Mouse (Mus musculus) hindbrain, embryonic 15.5 days (tissue): ENCODE data around the gene Zfp39. TPM values are rescaled to one million over a fixed set of nuclear protein-coding genes. Genes with fewer than 3 reads are reported as not detected.

ENCODE experiments used
- ATAC-seq: fragments of 200-750 bp; cut with Nextera tagmentation; 2 replicates; pipeline ENCODE4 v1.8.0; 2017; ENCODE audit warnings: low read depth, moderate number of reproducible peaks, moderate TSS enrichment; ENCODE audit not compliant: low FRiP score
- H3K27ac ChIP-seq: fragments of 300-500 bp; sonication (generic); replicated peaks from 2 replicates; pipeline ENCODE4 v1.5.1; 2015; ENCODE audit warnings: mild to moderate bottlenecking, inconsistent platforms
- H3K27me3 ChIP-seq: fragments of 300-500 bp; sonication (generic); 2 replicates; pipeline ENCODE4 v1.6.1; 2015; ENCODE audit warnings: control low read depth, inconsistent platforms
- H3K36me3 ChIP-seq: fragments of 300-500 bp; sonication (generic); 2 replicates; pipeline ENCODE4 v1.6.1; 2015; ENCODE audit warnings: control low read depth, inconsistent platforms
- H3K4me1 ChIP-seq: fragments of 300-500 bp; sonication (generic); replicated peaks from 2 replicates; pipeline ENCODE4 v1.6.1; 2015; ENCODE audit warnings: control low read depth, inconsistent platforms
- H3K4me2 ChIP-seq: fragments of 300-500 bp; sonication (generic); 2 replicates; pipeline ENCODE4 v1.6.1; 2015; ENCODE audit warnings: moderate library complexity, mild to moderate bottlenecking, inconsistent platforms
- H3K4me3 ChIP-seq: fragments of 300-500 bp; sonication (generic); 2 replicates; pipeline ENCODE4 v1.5.1; 2015; ENCODE audit warnings: mild to moderate bottlenecking, inconsistent platforms
- H3K9ac ChIP-seq: fragments of 300-500 bp; sonication (generic); 2 replicates; pipeline ENCODE4 v1.6.1; 2015; ENCODE audit warnings: inconsistent platforms
- H3K9me3 ChIP-seq: fragments of 300-500 bp; sonication (generic); 2 replicates; pipeline ENCODE4 v1.6.1; 2016; ENCODE audit warnings: control low read depth, inconsistent platforms
- WGBS: fragments of 180-500 bp; shearing (Covaris S2); methylation state at CpG from one replicate; pipeline ENCODE4 v1.1.7; 2015; 5-methylcytosine and 5-hydroxymethylcytosine counted together
- polyA plus RNA-seq: library from polyadenylated mRNA; unstranded; fragments of >200 nt; fragmentation: Nextera tagmentation; extraction: Ambion mirVana; gene quantifications from 2 replicates; pipeline ENCODE4 v1.2.1, GENCODE M21; 2015

The Zfp39 gene
- polyA plus RNA-seq = 6.1 and 6.9 TPM in 2 replicates

- H3K4me2 ChIP-seq = peak within 1 kb of the TSS; percentile 90
- peak within 1 kb of the TSS; percentile 73 for H3K4me3 ChIP-seq
- H3K9me3 ChIP-seq = no peaks in the 10 kb centered on the region
- H3K27me3 ChIP-seq = no peaks in the 10 kb centered on the region
- peak within 1 kb of the TSS; percentile 87 for H3K27ac ChIP-seq
- H3K36me3 ChIP-seq = peaks cover 17% of the 10 kb centered on the region
- peaks cover 21% of the 10 kb centered on the region for H3K4me1 ChIP-seq
- H3K9ac ChIP-seq = peak within 1 kb of the TSS; percentile 85
- ATAC-seq = peak; percentile 98
- 0% methylated on average over 40 of the region's 40 CpGs for WGBS
Measured at GRCm38 (mm10) chr11:58903511-58904409, at the start of gene Zfp39. Gene Zfp39, minus strand, starts transcription at chr11:58904225.

- H3K36me3 ChIP-seq = no peaks in the 10 kb centered on the region
- H3K4me2 ChIP-seq = peak overlapping the region; percentile 80
- under 1% methylated on average over 33 of the region's 33 CpGs for WGBS
- peak overlapping the region; percentile 76 for H3K4me3 ChIP-seq
- H3K9me3 ChIP-seq = no peaks in the 10 kb centered on the region
- H3K4me1 ChIP-seq = peaks cover 49% of the 10 kb centered on the region
- no peaks in the 10 kb centered on the region for H3K27me3 ChIP-seq
- H3K27ac ChIP-seq = peak overlapping the region; percentile 100
- peak overlapping the region; percentile 92 for H3K9ac ChIP-seq
- peak; percentile 15; the same call in 1 of the 2 replicates for ATAC-seq
Measured at GRCm38 (mm10) chr11:58953351-58954169, 49.5 kb upstream of the Zfp39 start.

GRCm38 (mm10) chr11:58951210-58951609 lies 47.2 kb upstream of the Zfp39 start:
- Histone ChIP-seq H3K27me3 (no peaks in the 10 kb centered on the region), H3K9me3 (no peaks in the 10 kb centered on the region), H3K27ac (peak overlapping the region; percentile 99), H3K4me1 (peaks cover 31% of the 10 kb centered on the region), H3K9ac (peak overlapping the region; percentile 88), H3K4me2 (peak overlapping the region; percentile 72), H3K4me3 (peak overlapping the region; percentile 51), H3K36me3 (no peaks in the 10 kb centered on the region)
- ATAC-seq = no peak
- 34% methylated on average over 5 of the region's 5 CpGs for WGBS

GRCm38 (mm10) chr11:58949480-58950431 lies 45.7 kb upstream of the Zfp39 start:
- Histone ChIP-seq H3K27me3 (no peaks in the 10 kb centered on the region), H3K27ac (peak overlapping the region; percentile 99), H3K4me2 (peak overlapping the region; percentile 72), H3K9ac (peak overlapping the region; percentile 88), H3K4me3 (peak overlapping the region; percentile 51), H3K4me1 (peaks cover 30% of the 10 kb centered on the region), H3K9me3 (no peaks in the 10 kb centered on the region), H3K36me3 (no peaks in the 10 kb centered on the region)
- WGBS = 3% methylated on average over 20 of the region's 20 CpGs
- ATAC-seq = peak; percentile 50

DNA sequence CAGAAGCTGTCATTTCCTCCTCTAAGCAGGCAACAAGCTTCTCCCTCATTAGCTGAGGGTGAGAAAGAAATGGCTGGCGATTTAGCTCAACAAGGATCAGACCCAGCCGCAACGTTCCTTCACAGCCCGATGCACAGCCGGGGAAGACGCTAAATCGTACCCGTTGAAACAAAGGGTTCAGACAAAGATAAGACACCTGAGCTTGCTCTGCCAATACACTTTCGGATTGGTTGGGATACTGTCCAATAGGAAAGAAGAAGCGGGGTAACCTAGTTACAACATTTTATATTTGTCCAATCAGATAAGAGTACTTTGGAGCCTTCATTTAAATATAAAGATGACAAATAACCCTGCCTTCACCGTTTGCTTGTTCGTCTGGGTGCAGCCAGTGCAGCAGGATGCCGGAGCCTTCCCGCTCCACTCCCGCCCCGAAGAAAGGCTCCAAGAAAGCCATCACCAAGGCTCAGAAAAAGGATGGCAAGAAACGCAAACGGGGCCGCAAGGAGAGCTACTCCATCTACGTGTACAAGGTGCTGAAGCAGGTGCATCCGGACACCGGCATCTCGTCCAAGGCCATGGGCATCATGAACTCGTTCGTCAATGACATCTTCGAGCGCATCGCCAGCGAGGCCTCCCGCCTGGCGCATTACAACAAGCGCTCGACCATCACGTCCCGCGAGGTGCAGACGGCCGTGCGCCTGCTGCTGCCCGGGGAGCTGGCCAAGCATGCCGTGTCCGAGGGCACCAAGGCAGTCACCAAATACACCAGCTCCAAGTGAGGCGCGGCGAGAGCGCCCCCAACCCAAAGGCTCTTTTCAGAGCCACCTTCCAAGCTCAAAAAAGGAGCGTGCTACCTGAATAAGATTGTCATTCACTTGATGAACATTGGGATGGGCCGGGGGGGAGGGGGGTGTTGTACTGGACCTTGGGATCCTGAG lies 44.8 kb upstream of the Zfp39 start, which contains the start of gene Hist3h2ba:
Gene Hist3h2ba (plus strand): TSS at position 379 of the 938 bp plus-strand sequence.
- WGBS = under 1% methylated on average over 46 of the region's 48 CpGs
- H3K4me2 ChIP-seq = peak within 1 kb of the TSS; percentile 72

DNA sequence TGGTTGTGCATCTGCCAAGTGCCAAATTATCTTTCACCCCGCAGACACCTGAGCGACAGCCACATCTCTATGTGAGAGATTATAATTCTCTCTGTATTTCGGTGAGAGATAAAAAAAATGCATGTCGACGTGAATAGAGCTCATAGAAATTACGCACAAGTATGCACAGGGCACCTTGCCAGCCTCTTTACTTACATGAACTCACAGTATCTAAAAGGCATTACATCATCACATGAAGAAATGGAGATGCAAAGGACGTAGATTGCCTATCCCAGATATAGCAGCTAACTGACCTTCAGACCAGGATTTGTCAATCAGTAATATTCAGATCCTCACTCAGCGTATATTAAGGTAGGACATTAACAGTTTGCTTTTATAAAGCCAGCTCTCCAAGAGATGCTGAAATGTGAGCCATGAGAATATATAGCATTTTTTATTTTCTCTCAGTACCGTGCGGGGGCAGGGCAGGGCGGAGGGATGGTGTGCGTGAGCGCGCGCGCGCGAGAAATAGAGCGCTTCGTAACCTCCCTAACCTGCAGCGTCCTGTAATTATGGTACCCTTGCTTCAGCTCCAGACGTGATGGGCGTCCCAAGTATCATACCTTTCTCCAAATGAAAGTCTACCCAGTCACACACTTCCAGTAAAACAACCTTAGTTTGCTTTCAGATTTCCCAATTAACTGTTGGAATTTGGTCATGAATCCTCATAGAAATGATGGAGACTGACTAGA lies 43.9 kb upstream of the Zfp39 start:
- no peaks in the 10 kb centered on the region for H3K36me3 ChIP-seq
- H3K9ac ChIP-seq = peak overlapping the region; percentile 72
- H3K27ac ChIP-seq = peak overlapping the region; percentile 99
- ATAC-seq = peak; percentile 68
- peak overlapping the region; percentile 72 for H3K4me2 ChIP-seq
- WGBS = 6% methylated on average over 23 of the region's 23 CpGs
- H3K4me3 ChIP-seq = peak overlapping the region; percentile 51
- no peaks in the 10 kb centered on the region for H3K27me3 ChIP-seq
- H3K9me3 ChIP-seq = no peaks in the 10 kb centered on the region
- H3K4me1 ChIP-seq = peaks cover 28% of the 10 kb centered on the region

More for the DNA sequence above, 44.8 kb upstream of the Zfp39 start, which contains the start of gene Hist3h2ba:
- Histone ChIP-seq H3K9me3 (no peaks in the 10 kb centered on the region), H3K4me1 (peaks cover 30% of the 10 kb centered on the region), H3K27ac (peak within 1 kb of the TSS; percentile 99), H3K9ac (peak within 1 kb of the TSS; percentile 88), H3K27me3 (no peaks in the 10 kb centered on the region), H3K4me3 (peak within 1 kb of the TSS; percentile 51), H3K36me3 (no peaks in the 10 kb centered on the region)
- ATAC-seq = peak; percentile 93

- peak overlapping the region; percentile 72; the same call in 1 of the 2 replicates for H3K9ac ChIP-seq
- H3K9me3 ChIP-seq = no peaks in the 10 kb centered on the region
- H3K4me3 ChIP-seq = peak overlapping the region; percentile 51
- 79% methylated on average over 3 of the region's 3 CpGs for WGBS
- no peaks in the 10 kb centered on the region for H3K36me3 ChIP-seq
- no peaks in the 10 kb centered on the region for H3K27me3 ChIP-seq
- peak overlapping the region; percentile 72 for H3K4me2 ChIP-seq
- H3K4me1 ChIP-seq = peaks cover 24% of the 10 kb centered on the region
- H3K27ac ChIP-seq = peak overlapping the region; percentile 99
- no peak for ATAC-seq
Measured at GRCm38 (mm10) chr11:58947306-58947705, 43.3 kb upstream of the Zfp39 start.

DNA sequence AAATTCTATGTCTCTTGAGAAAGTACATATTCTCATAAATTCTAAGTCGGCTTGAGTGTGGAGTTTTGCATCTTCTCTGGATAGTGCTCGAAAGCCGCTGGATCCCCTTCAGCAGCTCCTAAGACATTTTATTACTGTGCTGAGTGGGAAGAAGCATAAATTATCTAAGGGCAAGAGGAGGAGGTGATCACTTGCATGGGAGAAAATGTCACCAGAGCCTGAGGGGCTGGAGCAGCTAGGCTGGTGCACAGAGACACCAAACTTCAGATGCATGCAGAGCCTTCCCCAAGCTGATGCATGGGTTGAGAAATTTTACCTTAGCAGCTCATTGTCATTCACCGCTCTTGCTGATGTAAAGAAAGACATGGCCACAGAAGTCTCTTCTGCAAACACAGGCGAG lies 40.1 kb upstream of the Zfp39 start:
- no peak overlapping the region for H3K27ac ChIP-seq
- peaks cover 11% of the 10 kb centered on the region for H3K4me1 ChIP-seq
- WGBS = 79% methylated on average over 5 of the region's 5 CpGs
- no peaks in the 10 kb centered on the region for H3K27me3 ChIP-seq
- H3K4me3 ChIP-seq = no peak overlapping the region
- no peaks in the 10 kb centered on the region for H3K36me3 ChIP-seq
- H3K9ac ChIP-seq = no peak overlapping the region
- ATAC-seq = no peak
- H3K9me3 ChIP-seq = no peaks in the 10 kb centered on the region
- H3K4me2 ChIP-seq = no peak overlapping the region

DNA sequence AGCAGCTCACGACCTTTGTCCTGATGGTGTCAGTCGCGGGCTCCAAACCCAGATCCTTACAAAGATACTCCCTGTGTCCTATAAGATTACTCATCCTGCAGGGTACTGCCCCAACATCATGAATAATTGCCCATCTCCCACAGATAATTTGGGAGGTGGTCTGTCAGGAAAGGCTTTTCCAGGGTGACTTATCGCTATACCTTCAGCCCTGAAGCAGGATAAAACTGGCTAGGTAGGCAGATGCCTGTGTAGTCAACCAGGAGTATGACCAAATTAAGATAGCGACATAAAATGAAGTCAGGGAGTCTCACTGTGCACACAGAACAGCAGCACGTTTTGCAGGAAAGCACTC lies 35.0 kb upstream of the Zfp39 start:
- peak overlapping the region; percentile 99 for H3K9ac ChIP-seq
- WGBS = 11% methylated on average over 6 of the region's 6 CpGs
- H3K36me3 ChIP-seq = peaks cover 24% of the 10 kb centered on the region
- H3K9me3 ChIP-seq = no peaks in the 10 kb centered on the region
- H3K4me2 ChIP-seq = peak overlapping the region; percentile 71
- H3K4me1 ChIP-seq = peaks cover 34% of the 10 kb centered on the region
- peak overlapping the region; percentile 97 for H3K4me3 ChIP-seq
- H3K27ac ChIP-seq = peak overlapping the region; percentile 95
- no peak; the same call in 1 of the 2 replicates for ATAC-seq
- H3K27me3 ChIP-seq = no peaks in the 10 kb centered on the region
